Mouse (Mus musculus) bone marrow macrophage, adult 2 months (primary cell): ENCODE results near the gene Olfr910.

Experiments used
- CTCF ChIP-seq: IDR thresholded peaks from 2 replicates; pipeline ENCODE4 v1.5.1; 2012; ENCODE audit warnings: low read depth, mild to moderate bottlenecking, low read length, moderate library complexity
- POLR2A ChIP-seq: IDR thresholded peaks from 2 replicates; pipeline ENCODE4 v1.6.1; 2012; ENCODE audit warnings: mild to moderate bottlenecking, low read depth, low read length, borderline replicate concordance

- TF ChIP-seq CTCF (no peak), POLR2A (no peak)
Measured at GRCm38 (mm10) chr9:38521280-38521679, 16.4 kb upstream of the Olfr910 start, which contains the start of gene Olfr911-ps1.
